Mouse (Mus musculus) kidney, postnatal 4 days (tissue): Measurements from ENCODE around the gene Ppox.

ENCODE experiments used
- DNase-seq, 2 experiments: peaks; one replicate each; pipeline ENCODE4 v3.0.0; 2021; ENCODE audit warnings: mixed read lengths in 2 of 2

The Ppox gene

GRCm38 (mm10) chr1:171265971-171266744, 14.8 kb downstream of the Ppox start:
- no peak for DNase-seq

- no peak for DNase-seq
Measured at GRCm38 (mm10) chr1:171263666-171264461, 17.1 kb downstream of the Ppox start.

- DNase-seq, result peak; percentile 66 to 78
Measured at GRCm38 (mm10) chr1:171263185-171263611, 17.8 kb downstream of the Ppox start.

- DNase-seq, result peak; percentile 77 to 85
Measured at GRCm38 (mm10) chr1:171262594-171263130, 18.3 kb downstream of the Ppox start.

GRCm38 (mm10) chr1:171260316-171260715, 20.7 kb downstream of the Ppox start:
- DNase-seq, result no peak

- no peak for DNase-seq
Measured at GRCm38 (mm10) chr1:171258921-171259320, 22.1 kb downstream of the Ppox start.

- DNase-seq, result no peak
Measured at GRCm38 (mm10) chr1:171257781-171258180, 23.2 kb downstream of the Ppox start.

GRCm38 (mm10) chr1:171256937-171257548, 23.9 kb downstream of the Ppox start:
- peak; percentile 76 to 83 for DNase-seq

- no peak for DNase-seq
Measured at GRCm38 (mm10) chr1:171256095-171256818, 24.7 kb downstream of the Ppox start.

- no peak for DNase-seq
Measured at GRCm38 (mm10) chr1:171252415-171252814, 28.6 kb downstream of the Ppox start.

GRCm38 (mm10) chr1:171251594-171252324, 29.2 kb downstream of the Ppox start:
- DNase-seq, result peak; percentile 70 to 79

- DNase-seq, result peak; percentile 55 to 65
Measured at GRCm38 (mm10) chr1:171250680-171251593, 30.0 kb downstream of the Ppox start, which contains the start of gene Ndufs2. Gene Ndufs2 (minus strand): TSS chr1:171251388.

GRCm38 (mm10) chr1:171249913-171250600, 30.9 kb downstream of the Ppox start, which contains the start of gene Adamts4:
Gene Adamts4 (plus strand): TSS chr1:171250421.
- DNase-seq, result peak; percentile 77 to 82

- DNase-seq, result no peak
Measured at GRCm38 (mm10) chr1:171248386-171249226, 32.4 kb downstream of the Ppox start.

GRCm38 (mm10) chr1:171247916-171248315, 33.1 kb downstream of the Ppox start:
- DNase-seq, result peak in 1 of 2 experiments; percentile 51

GRCm38 (mm10) chr1:171247453-171247841, 33.5 kb downstream of the Ppox start:
- no peak for DNase-seq

- peak; percentile 98 for DNase-seq
Measured at GRCm38 (mm10) chr1:171246709-171247452, 34.1 kb downstream of the Ppox start.

GRCm38 (mm10) chr1:171245353-171245752, 35.6 kb downstream of the Ppox start:
- no peak for DNase-seq
